Mouse (Mus musculus) intestine, embryonic 16.5 days (tissue): ENCODE measurements around the gene Fmn2. TPM values are rescaled to one million over a fixed set of nuclear protein-coding genes. Genes with fewer than 3 reads are reported as not detected.

ENCODE experiments used
- ATAC-seq: fragments of 200-750 bp; cut with Nextera tagmentation; 2 replicates; pipeline ENCODE4 v1.8.0; 2017; ENCODE audit warnings: moderate TSS enrichment, moderate library complexity
- H3K27ac ChIP-seq: fragments of 300-500 bp; sonication (generic); 2 replicates; pipeline ENCODE4 v1.5.1; 2014; ENCODE audit warnings: mild to moderate bottlenecking, low read length
- H3K27me3 ChIP-seq: fragments of 300-500 bp; sonication (generic); replicated peaks from 2 replicates; pipeline ENCODE4 v1.6.1; 2014; ENCODE audit warnings: low read length, control low read depth, mixed read lengths; ENCODE audit not compliant: control insufficient read depth, insufficient read depth
- H3K36me3 ChIP-seq: fragments of 300-500 bp; sonication (generic); 2 replicates; pipeline ENCODE4 v1.6.1; 2014; ENCODE audit warnings: low read length, control low read depth; ENCODE audit not compliant: control insufficient read depth, insufficient read depth
- H3K4me1 ChIP-seq: fragments of 300-500 bp; sonication (generic); 2 replicates; pipeline ENCODE4 v1.6.1; 2014; ENCODE audit warnings: low read length, control low read depth, mixed read lengths; ENCODE audit not compliant: control insufficient read depth, insufficient read depth
- H3K4me2 ChIP-seq: fragments of 300-500 bp; sonication (generic); 2 replicates; pipeline ENCODE4 v1.6.1; 2014; ENCODE audit warnings: low read depth, low read length, control low read depth
- H3K4me3 ChIP-seq: fragments of 300-500 bp; sonication (generic); 2 replicates; pipeline ENCODE4 v1.5.1; 2014; ENCODE audit warnings: mild to moderate bottlenecking, low read length
- H3K9ac ChIP-seq: fragments of 300-500 bp; sonication (generic); 2 replicates; pipeline ENCODE4 v1.6.1; 2014; ENCODE audit warnings: low read depth, low read length
- H3K9me3 ChIP-seq: fragments of 300-500 bp; sonication (generic); 2 replicates; pipeline ENCODE4 v1.6.1; 2016; ENCODE audit warnings: low read length, control low read depth; ENCODE audit not compliant: control insufficient read depth
- WGBS: fragments of 180-500 bp; shearing (Covaris S2); extraction: QIAGEN DNeasy Blood & Tissue Kit; methylation state at CpG from one replicate; pipeline ENCODE4 v1.1.7; 2014; 5-methylcytosine and 5-hydroxymethylcytosine counted together
- polyA plus RNA-seq: library from polyadenylated mRNA; unstranded; fragments of >200 nt; fragmentation: Nextera tagmentation; extraction: Ambion mirVana; gene quantifications from 2 replicates; pipeline ENCODE4 v1.2.1, GENCODE M21; 2015

The Fmn2 gene
- polyA plus RNA-seq, 1 experiment from 2014 or later = 0.62 TPM

- Histone ChIP-seq H3K9me3 (no peaks in the 10 kb centered on the region), H3K36me3 (no peaks in the 10 kb centered on the region), H3K9ac (no peak overlapping the region), H3K27ac (no peak overlapping the region), H3K4me3 (no peak overlapping the region), H3K4me2 (no peak overlapping the region), H3K4me1 (no peaks in the 10 kb centered on the region), H3K27me3 (no peaks in the 10 kb centered on the region)
- 93% methylated on average over 1 of the region's 1 CpGs for WGBS
- ATAC-seq = no peak
Observed at GRCm38 (mm10) chr1:174640901-174641300, 139.3 kb downstream of the Fmn2 start.

GRCm38 (mm10) chr1:174643431-174644010 lies 141.9 kb downstream of the Fmn2 start:
- no peak overlapping the region for H3K27ac ChIP-seq
- H3K36me3 ChIP-seq = no peaks in the 10 kb centered on the region
- H3K27me3 ChIP-seq = no peaks in the 10 kb centered on the region
- no peak overlapping the region for H3K4me2 ChIP-seq
- no peak overlapping the region for H3K4me3 ChIP-seq
- H3K4me1 ChIP-seq = no peaks in the 10 kb centered on the region
- 84% methylated on average over 5 of the region's 5 CpGs for WGBS
- H3K9me3 ChIP-seq = no peaks in the 10 kb centered on the region
- no peak for ATAC-seq
- H3K9ac ChIP-seq = no peak overlapping the region

- H3K4me3 ChIP-seq = no peak overlapping the region
- H3K27ac ChIP-seq = no peak overlapping the region
- no peak for ATAC-seq
- 84% methylated on average over 11 of the region's 11 CpGs for WGBS
- H3K4me1 ChIP-seq = no peaks in the 10 kb centered on the region
- no peaks in the 10 kb centered on the region for H3K27me3 ChIP-seq
- no peak overlapping the region for H3K4me2 ChIP-seq
- H3K36me3 ChIP-seq = no peaks in the 10 kb centered on the region
- H3K9me3 ChIP-seq = no peaks in the 10 kb centered on the region
- H3K9ac ChIP-seq = no peak overlapping the region
Observed at GRCm38 (mm10) chr1:174649421-174649826, 147.8 kb downstream of the Fmn2 start.

GRCm38 (mm10) chr1:174654565-174654964 lies 152.9 kb downstream of the Fmn2 start:
- Histone ChIP-seq H3K27ac (no peak overlapping the region), H3K4me1 (no peaks in the 10 kb centered on the region), H3K4me2 (no peak overlapping the region), H3K36me3 (no peaks in the 10 kb centered on the region), H3K27me3 (no peaks in the 10 kb centered on the region), H3K4me3 (no peak overlapping the region), H3K9ac (no peak overlapping the region), H3K9me3 (no peaks in the 10 kb centered on the region)
- 42% methylated on average over 5 of the region's 5 CpGs for WGBS
- no peak for ATAC-seq

- no peak for ATAC-seq
- Histone ChIP-seq H3K9ac (no peak overlapping the region), H3K9me3 (no peaks in the 10 kb centered on the region), H3K4me1 (no peaks in the 10 kb centered on the region), H3K27me3 (no peaks in the 10 kb centered on the region), H3K4me3 (no peak overlapping the region), H3K27ac (no peak overlapping the region), H3K4me2 (no peak overlapping the region), H3K36me3 (no peaks in the 10 kb centered on the region)
- 79% methylated on average over 9 of the region's 9 CpGs for WGBS
Observed at GRCm38 (mm10) chr1:174655354-174655753, 153.7 kb downstream of the Fmn2 start.

- H3K4me1 ChIP-seq = no peaks in the 10 kb centered on the region
- no peaks in the 10 kb centered on the region for H3K36me3 ChIP-seq
- no peak overlapping the region for H3K4me2 ChIP-seq
- H3K27ac ChIP-seq = no peak overlapping the region
- no peak overlapping the region for H3K4me3 ChIP-seq
- H3K9ac ChIP-seq = no peak overlapping the region
- ATAC-seq = no peak
- no peaks in the 10 kb centered on the region for H3K27me3 ChIP-seq
- 88% methylated on average over 4 of the region's 4 CpGs for WGBS
- no peaks in the 10 kb centered on the region for H3K9me3 ChIP-seq
Observed at GRCm38 (mm10) chr1:174656554-174656953, 154.9 kb downstream of the Fmn2 start.

GRCm38 (mm10) chr1:174659459-174660223 lies 158.0 kb downstream of the Fmn2 start:
- no peaks in the 10 kb centered on the region for H3K36me3 ChIP-seq
- H3K9me3 ChIP-seq = no peaks in the 10 kb centered on the region
- H3K4me2 ChIP-seq = no peak overlapping the region
- H3K4me1 ChIP-seq = no peaks in the 10 kb centered on the region
- no peaks in the 10 kb centered on the region for H3K27me3 ChIP-seq
- no peak overlapping the region for H3K9ac ChIP-seq
- no peak overlapping the region for H3K4me3 ChIP-seq
- no peak overlapping the region for H3K27ac ChIP-seq
- WGBS = 39% methylated on average over 12 of the region's 12 CpGs
- peak; percentile 74 for ATAC-seq

- no peak overlapping the region for H3K27ac ChIP-seq
- ATAC-seq = no peak
- H3K9me3 ChIP-seq = no peaks in the 10 kb centered on the region
- H3K9ac ChIP-seq = no peak overlapping the region
- no peaks in the 10 kb centered on the region for H3K27me3 ChIP-seq
- no peak overlapping the region for H3K4me3 ChIP-seq
- H3K4me2 ChIP-seq = no peak overlapping the region
- no peaks in the 10 kb centered on the region for H3K36me3 ChIP-seq
- H3K4me1 ChIP-seq = no peaks in the 10 kb centered on the region
Observed at GRCm38 (mm10) chr1:174665116-174665515, 163.5 kb downstream of the Fmn2 start.

- no peak overlapping the region for H3K4me3 ChIP-seq
- no peak for ATAC-seq
- H3K9me3 ChIP-seq = no peaks in the 10 kb centered on the region
- H3K4me1 ChIP-seq = no peaks in the 10 kb centered on the region
- no peaks in the 10 kb centered on the region for H3K36me3 ChIP-seq
- H3K9ac ChIP-seq = no peak overlapping the region
- no peaks in the 10 kb centered on the region for H3K27me3 ChIP-seq
- WGBS = 85% methylated on average over 1 of the region's 1 CpGs
- H3K4me2 ChIP-seq = no peak overlapping the region
- no peak overlapping the region for H3K27ac ChIP-seq
Observed at GRCm38 (mm10) chr1:174669132-174669531, 167.5 kb downstream of the Fmn2 start.
